Mouse (Mus musculus) spleen, postnatal 36 days (tissue): ENCODE results near the gene Gfra1.

Experiments
- DNase-seq, 2 experiments: peaks; one replicate each; pipeline ENCODE4 v3.0.0; 2022; ENCODE audit warnings: low spot score in 2 of 2, mixed read lengths in 1 of 2

Gfra1 gene

GRCm38 (mm10) chr19:58395785-58396603, 59.7 kb downstream of the Gfra1 start:
- DNase-seq, result no peak

GRCm38 (mm10) chr19:58393121-58393520, 62.6 kb downstream of the Gfra1 start:
- DNase-seq, result no peak

- DNase-seq, result no peak
Observed at GRCm38 (mm10) chr19:58391796-58392195, 63.9 kb downstream of the Gfra1 start.

DNA sequence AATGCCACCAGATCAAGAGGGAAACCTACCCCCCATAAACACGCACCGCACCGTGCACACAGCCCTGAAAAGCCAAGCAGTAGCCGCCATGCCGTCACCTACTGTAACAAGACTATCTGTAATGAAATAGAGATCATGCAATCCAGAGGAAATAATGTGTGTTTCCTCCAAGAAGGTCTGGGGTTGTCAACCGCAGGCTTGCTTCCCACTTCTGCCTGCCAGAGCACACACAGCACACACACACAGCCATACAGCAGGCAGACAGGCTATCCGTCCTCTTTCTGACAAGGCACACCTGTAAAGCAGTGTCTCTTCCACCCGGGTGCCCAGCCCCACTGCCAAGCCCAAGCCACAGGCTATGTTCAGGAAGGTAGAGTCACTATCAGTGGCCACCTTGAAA, 66.2 kb downstream of the Gfra1 start:
- DNase-seq, result no peak

DNA sequence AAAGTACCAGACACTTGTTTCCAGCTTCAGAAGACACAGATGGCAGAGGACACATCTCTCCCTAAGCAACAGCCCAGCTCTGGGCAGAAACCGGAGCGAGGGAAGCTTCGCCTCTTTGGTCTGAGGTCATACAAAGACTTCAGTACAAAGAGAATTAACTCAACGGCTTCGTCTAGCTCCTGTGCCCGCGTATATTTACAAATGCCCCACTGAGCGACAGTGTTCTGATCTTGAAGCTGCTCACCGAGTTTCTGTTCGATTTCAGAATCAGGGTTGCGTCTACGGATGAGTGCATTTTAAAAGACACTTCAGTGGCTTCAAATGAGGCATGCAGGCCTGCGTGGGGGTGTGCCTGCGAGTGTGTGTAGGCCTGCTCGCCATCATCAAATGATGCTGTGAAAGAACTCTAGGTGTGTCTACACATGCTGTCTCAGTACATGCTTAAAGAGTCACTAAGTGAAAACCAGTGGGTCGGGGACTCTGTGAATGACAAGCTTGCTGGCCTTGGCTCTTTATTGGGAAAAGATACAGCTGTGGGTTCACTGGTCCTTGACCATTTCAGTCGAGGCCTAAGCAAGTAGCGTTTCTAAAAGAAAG, 66.8 kb downstream of the Gfra1 start:
- DNase-seq, result no peak

DNA sequence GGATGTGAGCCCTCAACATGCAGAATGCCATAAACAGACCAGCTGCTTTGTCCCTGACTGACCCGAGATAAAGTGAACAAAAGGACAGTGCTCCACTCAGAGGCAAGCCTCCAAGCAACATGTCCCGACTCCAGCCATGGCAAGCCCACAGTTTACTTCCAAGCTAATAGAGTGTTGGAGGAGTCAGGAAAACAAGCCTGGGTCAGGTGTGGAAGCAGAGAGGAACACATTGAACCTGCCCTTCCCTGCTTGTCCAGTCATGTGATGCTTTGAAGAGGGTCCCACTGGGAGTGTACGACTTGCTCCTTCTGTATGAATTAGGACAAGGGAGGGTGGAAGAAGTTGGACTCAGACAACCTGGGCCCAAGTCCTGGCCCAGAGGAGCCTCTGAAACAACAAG, 72.4 kb downstream of the Gfra1 start:
- no peak for DNase-seq

GRCm38 (mm10) chr19:58382535-58382934, 73.2 kb downstream of the Gfra1 start:
- DNase-seq, result no peak

DNA sequence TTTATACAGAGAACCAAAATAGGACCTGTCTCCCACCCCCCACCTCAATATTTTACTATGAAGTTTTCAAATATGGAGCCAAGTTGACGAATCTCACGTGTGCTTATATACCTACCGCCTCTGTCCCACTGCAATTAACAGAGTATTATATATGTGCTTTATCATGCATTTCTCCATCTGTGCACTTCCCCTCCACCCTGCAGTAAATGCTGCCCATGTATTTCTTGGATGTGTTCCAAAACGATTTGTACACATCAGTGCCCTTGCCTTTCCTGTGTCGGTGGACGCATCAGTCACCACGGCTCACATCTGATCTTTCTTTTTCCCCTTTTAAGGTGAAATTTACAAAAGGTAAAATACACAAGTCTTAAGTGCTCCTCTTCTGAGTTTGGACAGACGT, 77.7 kb downstream of the Gfra1 start:
- no peak for DNase-seq

GRCm38 (mm10) chr19:58376675-58377102, 79.0 kb downstream of the Gfra1 start:
- DNase-seq, result no peak

- DNase-seq, result no peak
Observed at GRCm38 (mm10) chr19:58374648-58375047, 81.1 kb downstream of the Gfra1 start.

DNA sequence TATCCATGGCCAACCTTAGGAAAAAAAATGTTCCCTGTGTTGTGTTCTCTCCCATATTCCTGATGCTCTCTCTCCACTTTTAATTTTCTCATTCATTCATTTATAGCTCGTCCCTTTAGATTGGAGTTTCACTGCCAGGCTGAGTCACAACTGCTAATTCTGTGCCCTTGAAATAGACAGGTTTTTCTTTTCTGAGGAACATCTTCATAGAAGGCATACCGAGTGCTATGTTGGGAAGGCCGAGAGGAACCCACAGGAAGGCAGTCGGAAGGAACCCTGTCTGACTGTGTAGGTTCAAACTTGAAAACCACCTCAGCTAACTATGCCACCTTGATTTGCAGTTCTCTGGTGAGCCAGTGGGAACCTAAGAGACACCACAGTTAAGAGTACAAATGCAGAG, 81.6 kb downstream of the Gfra1 start:
- DNase-seq, result no peak

DNA sequence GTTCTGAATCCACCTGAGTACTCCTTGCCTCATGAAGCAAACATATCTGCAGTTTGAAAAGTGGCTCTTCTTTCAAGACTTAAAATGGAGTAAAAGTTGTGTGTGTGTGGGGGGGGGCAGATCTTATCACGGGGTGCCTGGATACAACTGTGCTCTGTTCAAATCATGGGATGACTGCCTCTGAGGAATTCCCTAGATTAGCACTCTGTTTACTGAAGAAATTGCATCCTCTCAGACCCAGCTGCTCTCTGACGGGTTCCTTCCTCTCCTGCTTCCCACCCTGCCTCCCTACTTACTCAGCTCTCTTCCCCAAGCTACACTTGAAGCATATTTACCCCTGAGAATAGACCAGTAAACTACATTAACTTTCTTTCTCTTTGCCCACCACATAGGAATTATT, 87.2 kb downstream of the Gfra1 start:
- no peak for DNase-seq

DNA sequence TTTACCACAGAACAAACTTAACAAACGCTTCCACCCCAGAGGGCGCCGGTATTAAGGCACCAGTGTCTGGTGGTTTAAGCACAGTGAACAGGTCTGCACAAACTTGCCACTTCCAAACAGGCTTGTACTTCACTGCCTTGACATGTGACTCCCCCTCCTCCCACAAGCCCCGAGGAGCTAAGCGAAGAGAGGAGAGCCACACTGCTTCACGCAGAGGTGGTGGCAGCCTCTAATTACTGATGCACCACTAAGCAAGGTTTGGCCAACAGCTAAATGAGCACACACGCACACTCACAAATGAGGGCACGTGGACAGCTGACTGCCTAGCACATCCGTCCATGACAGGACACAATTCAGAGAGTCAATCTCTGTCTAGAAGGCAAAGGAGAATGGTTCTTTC, 91.0 kb downstream of the Gfra1 start:
- no peak for DNase-seq

DNA sequence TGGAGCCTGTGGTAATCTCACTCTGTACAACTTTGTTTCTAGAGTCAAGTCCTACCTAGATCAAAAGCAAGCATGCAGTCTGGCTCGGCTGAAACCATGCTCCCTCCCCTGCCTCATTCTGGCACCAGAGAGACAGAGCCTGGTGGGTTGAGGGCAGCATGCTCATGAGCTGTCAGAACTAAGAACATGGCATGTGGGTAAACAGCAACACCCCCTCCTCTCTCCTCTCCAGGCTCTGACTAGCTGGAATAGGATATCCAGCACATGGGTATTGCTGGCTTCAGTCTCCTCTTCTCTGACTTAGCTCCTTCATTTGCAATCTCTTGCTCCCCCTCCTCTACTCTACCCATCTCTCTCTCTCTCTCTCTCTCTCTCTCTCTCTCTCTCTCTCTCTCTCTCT, 94.7 kb downstream of the Gfra1 start:
- no peak for DNase-seq

DNA sequence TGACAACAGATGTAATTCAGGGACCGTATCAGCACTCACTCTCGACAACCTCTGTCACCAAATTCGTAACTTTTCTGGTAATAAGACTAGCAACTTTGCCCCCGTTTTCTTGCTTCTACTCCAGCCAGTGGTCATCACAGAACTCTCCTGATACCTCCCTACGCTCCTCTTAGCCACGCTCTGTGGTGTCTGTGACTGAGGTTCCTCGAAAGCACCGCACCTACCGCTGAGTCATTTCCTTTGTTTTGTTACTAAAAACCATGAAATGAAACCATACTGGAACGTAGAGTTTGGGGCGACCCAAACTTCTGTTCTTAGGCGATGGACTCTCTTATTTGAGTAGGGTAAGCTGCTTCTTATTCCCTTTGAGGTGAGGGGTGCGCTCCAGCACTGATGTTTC, 97.6 kb downstream of the Gfra1 start:
- DNase-seq, result no peak

DNA sequence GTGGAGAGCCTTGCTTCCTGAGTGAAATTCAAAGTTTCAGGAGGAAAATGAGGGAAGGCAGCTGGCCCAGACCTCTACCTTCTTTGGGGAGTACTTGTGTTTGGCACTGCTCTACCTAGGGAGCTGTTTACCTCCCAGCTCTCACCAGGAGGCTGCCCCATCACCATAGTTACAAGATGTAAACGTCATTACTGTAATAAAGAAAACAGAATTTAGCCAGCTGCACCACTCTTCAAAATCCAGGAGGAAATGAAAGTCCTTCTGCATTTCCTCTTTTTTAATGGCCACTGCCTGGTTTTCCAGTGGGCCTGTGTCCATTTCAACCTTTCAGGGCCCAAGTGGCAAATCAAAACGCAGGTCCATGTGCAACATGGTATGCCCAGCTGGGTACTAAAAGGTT, 101.8 kb downstream of the Gfra1 start:
- DNase-seq, result no peak

- no peak for DNase-seq
Observed at GRCm38 (mm10) chr19:58353260-58353870, 102.3 kb downstream of the Gfra1 start.

GRCm38 (mm10) chr19:58349890-58350408, 105.8 kb downstream of the Gfra1 start:
- no peak for DNase-seq

DNA sequence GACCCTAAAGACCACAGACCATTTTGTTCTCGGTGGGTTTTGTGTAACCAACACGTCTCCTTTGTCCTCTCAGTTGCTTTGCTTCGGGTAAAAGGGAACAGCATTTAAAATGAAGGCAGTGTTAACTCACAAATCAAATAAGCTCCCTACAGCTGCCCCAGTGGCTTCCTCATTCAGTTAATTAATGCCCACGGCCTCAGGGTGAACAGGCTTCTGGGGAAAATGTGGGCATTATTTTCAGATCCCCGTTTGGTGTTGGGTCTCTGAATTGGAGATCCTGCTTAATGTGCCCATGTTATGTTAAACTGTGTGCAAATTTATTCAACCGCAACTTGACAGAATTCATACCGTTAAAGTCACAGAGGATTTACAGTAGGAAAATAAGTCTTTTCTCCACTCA, 110.6 kb downstream of the Gfra1 start:
- DNase-seq, result no peak

DNA sequence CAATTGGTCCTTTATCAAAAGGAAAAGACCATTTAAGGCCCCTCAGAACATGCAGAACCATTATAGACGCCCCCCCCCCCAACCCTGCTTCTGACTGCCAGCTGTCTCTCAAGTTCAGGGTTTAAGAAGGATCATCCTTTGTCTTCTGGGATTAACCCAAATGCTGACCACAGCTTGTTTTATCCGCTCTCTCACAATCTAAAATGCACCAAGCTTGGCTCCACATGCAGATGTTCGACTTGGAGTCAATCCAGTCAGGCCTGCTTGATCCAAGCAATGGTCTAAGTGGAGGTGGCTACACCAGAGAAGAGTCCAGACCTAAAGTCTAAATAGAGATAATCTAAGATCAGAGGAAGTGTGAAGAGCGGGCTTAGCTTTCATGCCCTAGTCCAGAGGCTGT, 114.4 kb downstream of the Gfra1 start:
- no peak for DNase-seq

DNA sequence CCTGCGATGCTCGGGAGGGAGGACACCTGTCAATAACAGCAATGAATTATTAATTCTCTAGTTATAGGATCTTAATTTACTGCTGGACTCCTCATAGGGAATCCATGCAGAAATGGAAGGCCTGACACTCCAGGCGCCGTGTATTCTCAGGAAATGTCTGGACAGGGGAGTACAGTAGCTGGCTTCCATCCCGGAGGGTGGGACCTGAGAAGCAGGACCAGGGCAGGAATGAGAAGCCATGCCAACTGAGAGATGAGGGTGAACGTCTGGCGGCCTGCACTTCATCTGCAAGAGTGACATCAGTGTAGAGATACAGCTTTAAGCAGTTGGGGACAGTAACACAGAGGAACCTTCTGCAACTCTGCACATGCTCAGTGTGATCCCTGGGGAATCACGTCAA, 115.5 kb downstream of the Gfra1 start:
- no peak for DNase-seq

DNA sequence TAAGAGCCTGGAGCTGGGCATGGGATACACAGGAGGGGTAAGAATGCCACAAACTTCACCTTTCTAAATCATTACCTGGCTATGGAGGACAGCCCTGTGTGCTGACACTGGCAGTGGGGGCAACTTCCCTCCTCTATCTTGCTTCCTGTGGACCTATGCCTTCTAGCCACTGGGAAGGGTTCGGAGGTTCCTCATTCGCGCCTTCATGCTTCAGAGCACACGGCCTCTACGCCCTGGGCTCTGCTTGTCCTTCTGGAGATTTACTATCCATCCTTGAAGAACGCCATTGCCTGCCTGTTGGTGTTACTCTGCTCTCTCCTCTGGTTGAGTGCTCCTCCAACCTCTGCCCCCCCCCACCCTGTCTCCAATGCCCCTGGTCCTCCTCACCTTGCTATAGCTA, 118.9 kb downstream of the Gfra1 start:
- DNase-seq, result no peak
